Mouse (Mus musculus) intestine, embryonic 16.5 days (tissue): ENCODE measurements at regions not wholly inside any gene's neighbourhood (a gene's known extent, or its start where the extent isn't known, plus 50 kb on each side); places are given as distances from the start of the nearest gene placed in this dataset.

ENCODE experiments used
- ATAC-seq: fragments of 200-750 bp; cut with Nextera tagmentation; 2 replicates; pipeline ENCODE4 v1.8.0; 2017; ENCODE audit warnings: moderate TSS enrichment, moderate library complexity
- H3K27ac ChIP-seq: fragments of 300-500 bp; sonication (generic); 2 replicates; pipeline ENCODE4 v1.5.1; 2014; ENCODE audit warnings: mild to moderate bottlenecking, low read length
- H3K27me3 ChIP-seq: fragments of 300-500 bp; sonication (generic); replicated peaks from 2 replicates; pipeline ENCODE4 v1.6.1; 2014; ENCODE audit warnings: low read length, control low read depth, mixed read lengths; ENCODE audit not compliant: control insufficient read depth, insufficient read depth
- H3K36me3 ChIP-seq: fragments of 300-500 bp; sonication (generic); 2 replicates; pipeline ENCODE4 v1.6.1; 2014; ENCODE audit warnings: low read length, control low read depth; ENCODE audit not compliant: control insufficient read depth, insufficient read depth
- H3K4me1 ChIP-seq: fragments of 300-500 bp; sonication (generic); 2 replicates; pipeline ENCODE4 v1.6.1; 2014; ENCODE audit warnings: low read length, control low read depth, mixed read lengths; ENCODE audit not compliant: control insufficient read depth, insufficient read depth
- H3K4me2 ChIP-seq: fragments of 300-500 bp; sonication (generic); 2 replicates; pipeline ENCODE4 v1.6.1; 2014; ENCODE audit warnings: low read depth, low read length, control low read depth
- H3K4me3 ChIP-seq: fragments of 300-500 bp; sonication (generic); 2 replicates; pipeline ENCODE4 v1.5.1; 2014; ENCODE audit warnings: mild to moderate bottlenecking, low read length
- H3K9ac ChIP-seq: fragments of 300-500 bp; sonication (generic); 2 replicates; pipeline ENCODE4 v1.6.1; 2014; ENCODE audit warnings: low read depth, low read length
- H3K9me3 ChIP-seq: fragments of 300-500 bp; sonication (generic); 2 replicates; pipeline ENCODE4 v1.6.1; 2016; ENCODE audit warnings: low read length, control low read depth; ENCODE audit not compliant: control insufficient read depth
- WGBS: fragments of 180-500 bp; shearing (Covaris S2); extraction: QIAGEN DNeasy Blood & Tissue Kit; methylation state at CpG from one replicate; pipeline ENCODE4 v1.1.7; 2014; 5-methylcytosine and 5-hydroxymethylcytosine counted together

GRCm38 (mm10) chr9:61707875-61708274, 206.5 kb downstream of the Rplp1 start:
- 85% methylated on average over 7 of the region's 7 CpGs for WGBS
- Histone ChIP-seq H3K9me3 (no peaks in the 10 kb centered on the region), H3K4me3 (no peak overlapping the region), H3K9ac (no peak overlapping the region), H3K36me3 (no peaks in the 10 kb centered on the region), H3K27me3 (no peaks in the 10 kb centered on the region), H3K27ac (no peak overlapping the region), H3K4me1 (peaks cover 8% of the 10 kb centered on the region; the same call in 1 of the 2 replicates), H3K4me2 (no peak overlapping the region)
- no peak for ATAC-seq

DNA sequence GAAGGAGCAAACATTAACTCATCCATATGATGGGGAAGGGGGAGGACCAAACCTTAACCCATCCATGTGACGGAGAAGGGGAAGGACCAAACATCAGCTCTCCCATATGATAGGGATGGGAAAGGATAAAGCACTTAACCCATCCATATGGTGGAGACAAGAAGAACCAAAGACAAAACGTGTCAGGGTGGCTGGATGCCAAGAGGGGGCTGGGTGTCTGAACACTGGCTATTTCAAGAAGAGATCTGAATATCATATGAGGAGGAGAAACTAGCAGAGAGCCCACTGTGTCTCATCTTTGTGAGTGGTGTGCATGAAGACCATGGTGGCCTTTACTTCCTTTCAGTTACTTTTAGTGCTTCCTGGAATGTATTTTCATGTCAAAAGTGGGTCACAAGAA, 207.0 kb downstream of the Rplp1 start:
- Histone ChIP-seq H3K9ac (no peak overlapping the region), H3K4me3 (no peak overlapping the region), H3K27ac (no peak overlapping the region), H3K4me2 (no peak overlapping the region), H3K27me3 (no peaks in the 10 kb centered on the region), H3K4me1 (peaks cover 8% of the 10 kb centered on the region; the same call in 1 of the 2 replicates), H3K36me3 (no peaks in the 10 kb centered on the region), H3K9me3 (no peaks in the 10 kb centered on the region)
- WGBS: 63% methylated on average over 2 of the region's 2 CpGs
- no peak for ATAC-seq

DNA sequence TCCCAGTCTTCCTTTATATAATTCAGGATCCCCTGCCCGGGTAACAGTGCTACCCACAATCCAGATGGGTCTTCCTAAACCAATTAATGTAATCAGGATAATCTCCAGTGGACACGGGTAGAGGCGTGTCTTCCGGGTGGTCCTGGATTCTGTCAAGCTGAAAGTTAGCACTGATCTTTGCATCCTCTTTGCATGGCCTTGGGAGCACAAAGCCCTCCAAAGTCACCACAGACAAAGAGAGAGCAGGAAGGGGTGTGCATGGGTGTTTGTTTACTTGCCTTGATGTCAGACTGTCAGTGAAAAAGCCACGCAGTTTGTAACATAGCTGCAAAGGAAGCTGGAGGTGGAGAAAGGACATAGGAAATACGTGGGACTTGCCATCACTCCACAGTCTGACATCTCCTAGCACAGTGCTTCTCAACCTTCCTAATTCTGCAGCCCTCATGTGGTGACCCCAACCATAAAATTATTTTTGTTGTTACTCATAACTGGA, 208.0 kb downstream of the Rplp1 start:
- Histone ChIP-seq H3K4me1 (peaks cover 7% of the 10 kb centered on the region; the same call in 1 of the 2 replicates), H3K27me3 (no peaks in the 10 kb centered on the region), H3K27ac (no peak overlapping the region), H3K9ac (no peak overlapping the region), H3K4me3 (no peak overlapping the region), H3K36me3 (no peaks in the 10 kb centered on the region), H3K9me3 (no peaks in the 10 kb centered on the region), H3K4me2 (no peak overlapping the region)
- WGBS: 69% methylated on average over 6 of the region's 6 CpGs
- no peak for ATAC-seq

DNA sequence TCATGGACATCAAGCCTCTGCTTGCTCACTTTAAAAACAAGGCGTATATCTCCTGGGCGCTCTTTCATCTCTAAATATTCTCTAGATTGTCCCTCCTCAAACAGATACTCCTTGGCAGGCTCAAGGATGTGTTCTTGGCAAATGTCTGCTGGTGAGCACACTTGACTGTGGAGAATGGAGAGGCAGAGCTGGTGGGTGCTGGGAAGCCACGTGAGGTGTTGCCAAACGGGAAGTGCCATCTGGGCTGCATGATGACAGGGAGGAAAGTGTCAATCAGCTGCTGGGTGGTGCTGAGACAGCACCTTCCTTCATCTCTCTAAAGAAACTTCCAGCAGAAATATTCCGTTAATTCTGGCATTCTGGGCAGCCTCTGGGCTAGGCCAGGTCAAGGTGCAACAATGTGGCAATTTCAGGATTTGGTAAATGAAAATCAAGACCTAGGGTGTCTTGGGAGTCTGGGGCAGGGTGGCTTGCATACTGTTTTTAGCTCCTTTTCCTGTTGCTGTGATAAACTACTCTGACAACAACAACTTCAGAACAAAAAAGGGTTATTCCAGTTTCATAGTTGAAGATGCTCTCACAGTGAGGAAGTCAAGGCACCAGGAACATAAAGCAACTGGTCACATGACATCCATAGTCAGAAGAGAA, 208.6 kb downstream of the Rplp1 start:
- no peak for ATAC-seq
- Histone ChIP-seq H3K27ac (no peak overlapping the region), H3K4me3 (no peak overlapping the region), H3K9ac (no peak overlapping the region), H3K4me1 (peaks cover 6% of the 10 kb centered on the region; the same call in 1 of the 2 replicates), H3K4me2 (no peak overlapping the region), H3K9me3 (no peaks in the 10 kb centered on the region), H3K27me3 (no peaks in the 10 kb centered on the region), H3K36me3 (no peaks in the 10 kb centered on the region)
- 72% methylated on average over 5 of the region's 5 CpGs for WGBS

DNA sequence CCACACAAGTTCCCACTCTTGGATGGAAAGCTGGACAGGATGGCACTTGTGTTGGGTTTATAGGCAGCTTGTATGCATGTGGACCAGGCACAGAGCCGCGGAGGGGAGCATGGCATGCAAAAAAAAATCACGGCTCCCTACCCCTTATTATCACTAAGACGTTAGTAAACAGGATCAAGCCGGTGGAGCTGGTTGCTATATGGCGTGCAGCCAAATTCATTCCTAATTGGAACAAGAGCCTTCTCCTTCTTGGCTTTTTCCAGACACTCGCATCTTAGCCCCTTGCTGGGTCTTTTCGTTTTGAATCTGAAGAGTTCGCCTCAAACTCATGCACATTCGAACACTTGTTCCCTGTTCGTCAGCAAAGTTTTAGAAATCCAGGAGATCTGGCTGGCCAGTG, 211.0 kb downstream of the Rplp1 start:
- Histone ChIP-seq H3K4me2 (no peak overlapping the region), H3K36me3 (no peaks in the 10 kb centered on the region), H3K9me3 (no peaks in the 10 kb centered on the region), H3K4me1 (peaks cover 6% of the 10 kb centered on the region; the same call in 1 of the 2 replicates), H3K9ac (no peak overlapping the region), H3K27ac (no peak overlapping the region), H3K27me3 (no peaks in the 10 kb centered on the region), H3K4me3 (no peak overlapping the region)
- 57% methylated on average over 11 of the region's 11 CpGs for WGBS
- no peak for ATAC-seq

GRCm38 (mm10) chr9:61702280-61702966, 211.9 kb downstream of the Rplp1 start:
- no peaks in the 10 kb centered on the region for H3K27me3 ChIP-seq
- H3K4me1 ChIP-seq: peaks cover 9% of the 10 kb centered on the region; the same call in 1 of the 2 replicates
- no peaks in the 10 kb centered on the region for H3K9me3 ChIP-seq
- 65% methylated on average over 22 of the region's 22 CpGs for WGBS
- ATAC-seq: no peak
- no peaks in the 10 kb centered on the region for H3K36me3 ChIP-seq
- no peak overlapping the region for H3K27ac ChIP-seq
- no peak overlapping the region for H3K4me3 ChIP-seq
- H3K4me2 ChIP-seq: no peak overlapping the region
- no peak overlapping the region for H3K9ac ChIP-seq

DNA sequence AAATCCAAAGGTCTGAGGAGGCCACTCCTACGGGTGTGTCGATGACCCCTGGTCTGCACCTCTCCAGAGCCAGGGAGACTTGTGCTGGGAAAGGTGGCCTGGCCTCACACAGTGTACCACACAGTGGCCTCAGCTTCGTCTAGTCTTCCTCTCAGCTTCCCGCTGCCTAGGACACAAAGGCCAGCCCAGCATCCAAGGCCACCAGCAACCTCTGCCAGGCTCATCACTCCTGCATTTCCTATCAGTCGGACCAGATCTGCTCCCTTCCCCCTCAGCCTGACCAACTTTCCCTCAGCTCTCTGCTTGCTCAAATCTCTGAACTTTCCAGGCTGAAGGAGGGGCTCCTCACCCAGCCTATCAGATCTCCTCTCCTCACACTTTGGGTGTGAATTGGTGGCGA, 213.8 kb downstream of the Rplp1 start:
- Histone ChIP-seq H3K36me3 (no peaks in the 10 kb centered on the region), H3K9ac (no peak overlapping the region), H3K9me3 (no peaks in the 10 kb centered on the region), H3K4me1 (peaks cover 13% of the 10 kb centered on the region; the same call in 1 of the 2 replicates), H3K27ac (no peak overlapping the region), H3K4me3 (no peak overlapping the region), H3K27me3 (no peaks in the 10 kb centered on the region), H3K4me2 (no peak overlapping the region)
- 73% methylated on average over 6 of the region's 6 CpGs for WGBS
- no peak for ATAC-seq

DNA sequence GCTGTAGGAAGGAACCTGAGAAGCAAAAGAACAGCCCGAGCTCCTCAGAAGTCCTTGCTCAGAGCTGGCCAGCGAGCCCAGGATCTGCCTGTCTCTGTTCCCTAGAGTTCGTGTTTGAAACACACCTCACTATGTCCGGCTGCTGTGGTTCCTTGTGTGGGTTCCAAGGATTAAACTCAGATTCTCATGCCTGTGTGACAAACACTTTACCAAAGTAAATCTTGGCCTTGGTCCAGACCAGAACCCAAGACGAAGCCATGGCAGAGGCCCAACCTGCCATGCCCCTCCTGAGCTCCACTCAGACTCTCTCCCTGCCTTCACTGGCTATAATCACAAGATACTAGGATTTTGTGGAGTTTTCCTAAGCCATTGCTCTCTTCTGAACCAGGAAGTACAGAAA, 214.7 kb downstream of the Rplp1 start:
- Histone ChIP-seq H3K4me1 (peaks cover 17% of the 10 kb centered on the region; the same call in 1 of the 2 replicates), H3K9me3 (no peaks in the 10 kb centered on the region), H3K4me3 (no peak overlapping the region), H3K27me3 (no peaks in the 10 kb centered on the region), H3K9ac (no peak overlapping the region), H3K4me2 (no peak overlapping the region), H3K36me3 (no peaks in the 10 kb centered on the region), H3K27ac (no peak overlapping the region)
- 76% methylated on average over 5 of the region's 5 CpGs for WGBS
- ATAC-seq: no peak

DNA sequence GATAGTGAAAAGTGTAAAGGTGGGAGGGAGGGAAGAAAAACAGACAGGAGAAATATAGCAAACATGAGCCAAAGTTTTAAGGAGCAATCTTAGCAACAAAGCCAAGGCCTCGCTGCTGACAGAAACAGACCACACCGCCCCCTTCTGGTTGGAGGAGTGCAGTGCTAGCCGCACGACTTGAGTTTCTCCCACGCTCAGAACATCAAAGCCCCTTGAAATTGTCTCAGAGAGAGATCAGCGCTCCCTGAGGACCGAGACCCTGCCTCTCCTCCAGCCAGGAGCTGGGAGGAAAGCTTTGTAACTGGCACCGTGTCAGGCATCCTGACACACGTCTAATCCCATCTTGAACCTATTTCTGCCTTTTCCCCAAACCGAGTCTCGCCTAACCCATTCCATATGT, 216.4 kb downstream of the Rplp1 start:
- H3K4me2 ChIP-seq: no peak overlapping the region
- H3K4me1 ChIP-seq: peaks cover 11% of the 10 kb centered on the region; the same call in 1 of the 2 replicates
- no peaks in the 10 kb centered on the region for H3K9me3 ChIP-seq
- ATAC-seq: no peak
- no peaks in the 10 kb centered on the region for H3K27me3 ChIP-seq
- H3K36me3 ChIP-seq: no peaks in the 10 kb centered on the region
- no peak overlapping the region for H3K9ac ChIP-seq
- WGBS: 20% methylated on average over 11 of the region's 11 CpGs
- H3K4me3 ChIP-seq: no peak overlapping the region
- H3K27ac ChIP-seq: no peak overlapping the region
